Mouse (Mus musculus): ENCODE measurements at regions not wholly inside any gene's neighbourhood (a gene's known extent, or its start where the extent isn't known, plus 50 kb on each side); places are given as distances from the start of the nearest gene placed in this dataset.

DNA sequence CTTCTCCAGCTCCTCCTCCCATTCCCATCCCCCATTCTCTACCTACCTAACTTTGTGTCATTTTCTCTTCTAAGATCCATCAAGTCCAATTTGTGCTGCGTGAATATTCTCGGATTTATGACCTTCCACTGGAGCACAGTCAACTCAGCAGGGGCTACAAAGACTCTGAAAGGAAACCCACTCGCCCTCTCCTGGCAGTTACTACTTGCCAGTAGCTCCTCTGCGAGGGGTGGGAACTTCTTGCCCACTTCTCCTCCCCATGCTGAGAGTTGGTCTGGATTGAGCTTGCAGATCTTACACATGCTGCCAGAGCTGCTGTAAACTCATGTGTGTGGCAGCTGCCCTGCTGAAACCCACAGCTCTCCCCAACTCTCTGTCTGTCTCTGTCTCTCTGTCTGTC, 57.1 kb upstream of the Rad23b start:
- in situ Hi-C loops (cut with MboI; ENCODE audit: low pct_ligation_motif_present, low pct_unique_long_range_greater_than_20kb, low sequenced_read_pairs): no loop called here
- Histone ChIP-seq H3K79me2 (replicated peaks; ENCODE audit: control insufficient read depth, extremely low read depth, insufficient read depth, poor library complexity, severe bottlenecking) (no peaks in the 10 kb centered on the region), H3K27ac (ENCODE audit: insufficient read depth, low read depth) (no peak overlapping the region), H3K4me3 (replicated peaks in 1 of 3; ENCODE audit: low read depth in 2 of 3, low read length in 2 of 3, poor library complexity in 1 of 3) (no peak overlapping the region), H3K4me2 (ENCODE audit: insufficient read depth, low read depth, poor library complexity, severe bottlenecking) (no peak overlapping the region), H3K4me1 (ENCODE audit: control insufficient read depth in 1 of 2, insufficient read depth in 2 of 2) (peaks cover 6 to 15% of the 10 kb centered on the region in 2 experiments), H3K36me3 (replicated peaks in 1 of 2; ENCODE audit: control insufficient read depth in 1 of 2, insufficient read depth in 1 of 2, low read length in 1 of 2) (no peaks in the 10 kb centered on the region), H3K9me3 (replicated peaks; ENCODE audit: low read length) (no peaks in the 10 kb centered on the region), H3K9ac (ENCODE audit: insufficient read depth, low read depth) (no peak overlapping the region), H3K27me3 (replicated peaks) (no peaks in the 10 kb centered on the region)
- no peak for DNase-seq (ENCODE audit: extremely low read depth)
- TF ChIP-seq MAX (IDR thresholded peaks at IDR 0.05; ENCODE audit: low read length) (no peak), POLR2AphosphoS2 (IDR thresholded peaks at IDR 0.05; ENCODE audit: low read depth, low read length) (no peak), ELF1 (IDR thresholded peaks at IDR 0.05; ENCODE audit: low read depth, low read length) (no peak), UBTF (IDR thresholded peaks at IDR 0.05; ENCODE audit: low read depth, low read length) (no peak), TCF12 (IDR thresholded peaks at IDR 0.05; ENCODE audit: low read depth, low read length) (no peak), CHD1 (IDR thresholded peaks at IDR 0.05; ENCODE audit: low read depth, low read length) (no peak), MXI1 (IDR thresholded peaks at IDR 0.05; ENCODE audit: low read depth, low read length) (no peak), HCFC1 (IDR thresholded peaks at IDR 0.05; ENCODE audit: low read depth, low read length) (no peak), EP300 (IDR thresholded peaks at IDR 0.05; ENCODE audit: low read length) (no peak)
- dilution Hi-C loops (cut with MboI; ENCODE audit: extremely low pct_ligation_motif_present, extremely low pct_unique_long_range_greater_than_20kb, low sequenced_read_pairs): no loop called here

DNA sequence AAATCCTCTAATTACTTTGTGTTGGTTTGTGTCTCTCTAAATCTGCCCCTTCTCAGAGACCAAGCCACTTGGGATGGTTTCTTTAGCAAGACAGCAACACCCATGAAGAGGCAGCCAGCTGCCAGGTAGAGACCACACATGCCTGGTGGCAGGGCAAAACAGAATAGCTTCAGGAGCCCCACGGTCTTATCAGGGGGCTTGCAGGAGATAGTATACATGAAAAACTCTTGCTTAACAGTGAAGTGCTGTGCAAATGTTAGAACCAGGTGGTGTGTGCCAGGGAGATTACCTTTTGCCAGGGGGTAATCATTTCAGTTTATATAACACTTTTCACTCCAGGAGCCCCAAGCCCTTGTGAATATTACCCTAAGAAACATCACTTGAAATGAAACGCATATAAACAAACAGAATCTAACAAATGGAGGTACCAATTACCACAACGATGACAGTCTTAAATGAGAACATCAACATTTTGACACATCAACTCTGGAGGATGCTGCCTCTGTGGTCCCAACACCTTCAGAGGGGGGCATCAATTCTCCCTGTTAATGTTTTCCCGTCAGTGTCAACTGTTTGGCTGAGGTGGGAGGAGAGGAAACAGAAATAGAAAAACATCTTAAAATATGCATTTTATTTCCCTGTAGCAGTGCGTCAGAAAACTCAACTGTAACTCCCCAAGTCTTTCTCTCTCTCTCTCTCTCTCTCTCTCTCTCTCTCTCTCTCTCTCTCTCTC, 56.3 kb upstream of the Rad23b start:
- Histone ChIP-seq H3K27me3 (replicated peaks) (no peaks in the 10 kb centered on the region), H3K4me2 (ENCODE audit: insufficient read depth, low read depth, poor library complexity, severe bottlenecking) (no peak overlapping the region), H3K79me2 (replicated peaks; ENCODE audit: control insufficient read depth, extremely low read depth, insufficient read depth, poor library complexity, severe bottlenecking) (no peaks in the 10 kb centered on the region), H3K9me3 (replicated peaks; ENCODE audit: low read length) (no peaks in the 10 kb centered on the region), H3K9ac (ENCODE audit: insufficient read depth, low read depth) (no peak overlapping the region), H3K27ac (ENCODE audit: insufficient read depth, low read depth) (no peak overlapping the region), H3K4me3 (replicated peaks in 1 of 3; ENCODE audit: low read depth in 2 of 3, low read length in 2 of 3, poor library complexity in 1 of 3) (no peak overlapping the region), H3K36me3 (replicated peaks in 1 of 2; ENCODE audit: control insufficient read depth in 1 of 2, insufficient read depth in 1 of 2, low read length in 1 of 2) (no peaks in the 10 kb centered on the region), H3K4me1 (ENCODE audit: control insufficient read depth in 1 of 2, insufficient read depth in 2 of 2) (peaks cover 6 to 21% of the 10 kb centered on the region in 2 experiments)
- TF ChIP-seq MEF2A (IDR thresholded peaks at IDR 0.05; ENCODE audit: borderline replicate concordance, low read depth, low read length) (no peak), UBTF (IDR thresholded peaks at IDR 0.05; ENCODE audit: low read depth, low read length) (no peak), EP300 (IDR thresholded peaks at IDR 0.05; ENCODE audit: low read length) (no peak), JUND (conservative IDR thresholded peaks at IDR 0.05; ENCODE audit: low read depth, low read length) (no peak), JUN (IDR thresholded peaks at IDR 0.05; ENCODE audit: insufficient read depth, low read depth, low read length) (no peak), ZC3H11A (IDR thresholded peaks at IDR 0.05; ENCODE audit: low read depth, low read length) (no peak), TBP (conservative IDR thresholded peaks at IDR 0.05; ENCODE audit: low read depth, low read length) (no peak), CHD2 (IDR thresholded peaks at IDR 0.05; ENCODE audit: low read length) (no peak), ETS1 (conservative IDR thresholded peaks at IDR 0.05; ENCODE audit: low read depth, low read length) (no peak), SMC3 (IDR thresholded peaks at IDR 0.05; ENCODE audit: low read depth, low read length) (no peak), IRF4 (IDR thresholded peaks at IDR 0.05; ENCODE audit: low read depth, low read length) (no peak), USF2 (conservative IDR thresholded peaks at IDR 0.05; ENCODE audit: low read depth, low read length) (no peak), E2F4 (IDR thresholded peaks at IDR 0.05; ENCODE audit: insufficient replicate concordance, low read depth, low read length) (no peak), ZNF384 (IDR thresholded peaks at IDR 0.05; ENCODE audit: low read depth, low read length) (no peak), SIN3A (IDR thresholded peaks at IDR 0.05; ENCODE audit: low read length) (no peak), ELF1 (IDR thresholded peaks at IDR 0.05; ENCODE audit: low read depth, low read length) (no peak), MXI1 (IDR thresholded peaks at IDR 0.05; ENCODE audit: low read depth, low read length) (no peak)
- in situ Hi-C loops (cut with MboI; ENCODE audit: low pct_ligation_motif_present, low pct_unique_long_range_greater_than_20kb, low sequenced_read_pairs) (no loop called here), dilution Hi-C loops (cut with MboI; ENCODE audit: extremely low pct_ligation_motif_present, extremely low pct_unique_long_range_greater_than_20kb, low sequenced_read_pairs) (no loop called here)
- no peak for DNase-seq (ENCODE audit: extremely low read depth)

Data from CH12.LX (cell line).